8 mouse cellular contexts compared by ENCODE assay signal in the genomic region with DNA sequence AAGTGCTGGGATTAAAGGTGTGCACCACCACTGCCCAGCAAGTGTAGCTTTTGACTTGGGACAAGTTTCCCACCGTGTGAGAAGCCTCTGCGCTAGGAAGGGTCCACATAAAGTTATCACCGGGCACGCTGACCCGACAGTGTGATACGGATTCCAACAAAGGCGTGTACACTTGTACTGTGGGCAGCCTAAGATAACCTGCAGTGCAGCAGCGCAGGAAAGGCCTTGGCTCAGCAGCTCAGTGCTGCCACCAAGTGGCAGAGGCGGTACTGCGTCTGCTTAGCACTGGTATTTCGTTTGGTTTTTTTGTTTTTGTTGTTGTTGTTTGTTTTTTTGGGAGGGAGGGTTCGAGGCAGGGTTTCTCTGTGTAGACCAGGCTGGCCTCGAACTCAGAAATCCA.
DNase-seq lines count a peak whose midpoint lies in the region; ATAC-seq lines count a peak whose summit lies in the region.

No protein-coding gene starts in this region.

- no peaks in the 10 kb centered on the region for H3K27me3 ChIP-seq in hindbrain, embryonic 16.5 days (replicated peaks; ENCODE audit: control insufficient read depth, insufficient read depth, low read length)

- no peak overlapping the region for H3K27ac ChIP-seq in hindbrain, embryonic 16.5 days (ENCODE audit: low read depth, low read length)

- no peak overlapping the region for H3K9ac ChIP-seq in hindbrain, embryonic 16.5 days (ENCODE audit: low read depth, low read length)

- H3K4me3 ChIP-seq in hindbrain, embryonic 16.5 days (ENCODE audit: low read length), result no peak overlapping the region

- peak; percentile 57 for DNase-seq in gastrocnemius, adult 18-20 months (ENCODE audit: low spot score)
- DNase-seq in gastrocnemius, postnatal 25 days, result no peak
- peak; percentile 85 for DNase-seq in brain, adult 2 months (ENCODE audit: low read depth, low spot score)
- DNase-seq in left cerebral cortex, postnatal 10 days (ENCODE audit: extremely low spot score in 1 of 2, low spot score in 2 of 2), result peak; percentile 38 to 75
- DNase-seq in right cerebral cortex, postnatal 10 days (ENCODE audit: low spot score in 2 of 2), result peak; percentile 74 to 77

- ATAC-seq in erythroid progenitor cell, adult 5-6 weeks (replicated peaks; ENCODE audit: low FRiP score, poor library complexity, severe bottlenecking), result peak; percentile 54; the same call in 1 of the 2 replicates
- ATAC-seq in hindbrain, embryonic 16.5 days, result peak; percentile 52; the same call in 1 of the 2 replicates
- peak; percentile 91 for ATAC-seq in megakaryocyte-erythroid progenitor cell, adult 5-6 weeks (replicated peaks; ENCODE audit: low FRiP score, low TSS enrichment, poor library complexity, severe bottlenecking)

- WGBS in hindbrain, embryonic 16.5 days, result 14% methylated on average over 13 of the region's 13 CpGs

- H3K9me3 ChIP-seq in hindbrain, embryonic 16.5 days (ENCODE audit: control insufficient read depth, low read length), result no peaks in the 10 kb centered on the region

- H3K4me2 ChIP-seq in hindbrain, embryonic 16.5 days (ENCODE audit: low read length), result no peak overlapping the region

- no peaks in the 10 kb centered on the region for H3K4me1 ChIP-seq in hindbrain, embryonic 16.5 days (ENCODE audit: control insufficient read depth, insufficient read depth, low read depth, low read length)

- H3K36me3 ChIP-seq in hindbrain, embryonic 16.5 days (ENCODE audit: control insufficient read depth, insufficient read depth, low read length), result peaks cover 18% of the 10 kb centered on the region

- intact Hi-C loops in left cerebral cortex, postnatal 10 days (cut with DNase I), result loop anchor here (5.0 kb wide), 1 partner anchor 111 kb away; no protein-coding TSS in a partner anchor
